Mouse (Mus musculus): ENCODE data around the gene A930033H14Rik.

DNA sequence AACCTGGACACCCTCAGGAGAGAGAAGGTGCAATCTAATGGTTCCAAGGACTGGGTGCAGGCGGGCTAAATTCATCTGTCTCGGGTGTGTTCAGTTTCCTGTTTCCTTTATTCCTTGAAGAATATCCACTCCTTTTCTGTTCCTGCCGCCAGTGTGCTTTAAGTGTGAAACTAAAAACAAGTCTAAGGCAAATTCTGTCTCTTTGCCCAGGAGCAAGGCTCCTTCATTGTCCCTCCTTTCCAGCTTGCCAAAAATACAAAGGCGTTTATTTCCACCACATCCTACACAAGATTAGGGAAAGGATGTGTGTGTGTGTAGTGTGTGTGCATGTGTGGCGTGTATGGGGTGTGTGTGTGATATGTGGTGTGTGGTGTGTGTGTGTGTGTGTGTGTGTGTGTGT is 50.3 kb downstream of the A930033H14Rik start:
- TF ChIP-seq CTCF (IDR thresholded peaks at IDR 0.05; ENCODE audit: low read depth, low read length) (no peak), TAL1 (conservative IDR thresholded peaks at IDR 0.05; ENCODE audit: low read depth, low read length) (no peak), GATA1 (IDR thresholded peaks at IDR 0.05; ENCODE audit: borderline replicate concordance, low read length) (no peak)

Data from G1E (cell line).